Mouse (Mus musculus) bone marrow macrophage, adult 2 months (primary cell): ENCODE data around the gene Slc16a11.

ENCODE experiments used
- CTCF ChIP-seq: IDR thresholded peaks from 2 replicates; pipeline ENCODE4 v1.5.1; 2012; ENCODE audit warnings: low read depth, mild to moderate bottlenecking, low read length, moderate library complexity
- POLR2A ChIP-seq: IDR thresholded peaks from 2 replicates; pipeline ENCODE4 v1.6.1; 2012; ENCODE audit warnings: mild to moderate bottlenecking, low read depth, low read length, borderline replicate concordance

DNA sequence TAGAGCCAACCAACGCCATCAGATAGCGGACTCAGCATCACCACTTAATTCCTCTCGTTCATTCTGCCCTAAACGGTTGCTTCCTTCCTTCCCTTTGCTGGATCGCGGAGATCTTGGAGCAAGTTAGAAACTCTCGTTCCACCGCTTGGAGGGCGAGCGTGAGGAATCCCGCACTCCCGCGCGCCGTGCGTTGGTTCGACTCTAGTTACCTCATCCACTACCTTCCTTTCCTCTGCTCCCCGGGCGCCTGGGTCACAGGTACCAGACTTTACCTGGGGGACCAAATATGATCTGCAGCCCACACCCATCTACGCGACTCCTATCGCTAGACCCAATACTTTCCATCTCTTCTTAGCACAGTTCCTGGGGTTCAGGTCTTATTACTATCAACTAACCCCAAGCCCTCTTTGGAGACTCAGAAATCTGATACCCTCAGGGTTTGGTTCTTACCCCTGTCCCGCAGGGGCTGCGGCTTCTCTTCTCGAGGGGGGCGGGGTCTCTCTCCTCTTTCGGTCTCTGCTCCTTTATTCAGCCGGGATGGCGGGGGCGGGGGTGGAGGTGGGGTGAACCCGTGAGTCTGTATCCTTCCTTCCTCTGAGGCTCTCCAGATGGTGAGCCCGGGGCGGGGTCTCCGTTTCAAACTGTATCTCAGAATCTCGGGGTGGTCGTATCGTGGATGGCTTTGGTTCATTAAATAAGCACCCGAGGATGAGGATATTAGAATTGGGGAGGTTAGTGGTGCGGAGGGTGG lies 16.9 kb downstream of the Slc16a11 start, which contains the start of gene Bcl6b:
- no peak for TF ChIP-seq CTCF
- no peak for TF ChIP-seq POLR2A
